Mouse (Mus musculus) mature B cell (primary cell): Measurements from ENCODE around the gene Galk2.

Experiments used
- in situ Hi-C: fragments of 300-500 bp; cut with MboI; formaldehyde crosslinking; loops from 2 replicates; pipeline ENCODE4 v1.14.3; 2019

Gene Galk2

GRCm38 (mm10) chr2:125858521-125859280, at the start of gene Galk2, which contains the start of gene Cops2:
Gene Galk2 (plus strand): TSS chr2:125859109.
Gene Cops2 (minus strand): TSS chr2:125859139.
- in situ Hi-C loops, result no loop called here

- in situ Hi-C loops, result no loop called here
Observed at GRCm38 (mm10) chr2:125809551-125809950, 49.4 kb upstream of the Galk2 start.

- in situ Hi-C loops, result no loop called here
Observed at GRCm38 (mm10) chr2:125811332-125811731, 47.6 kb upstream of the Galk2 start.

- in situ Hi-C loops, result no loop called here
Observed at GRCm38 (mm10) chr2:125813972-125814595, 44.8 kb upstream of the Galk2 start.

GRCm38 (mm10) chr2:125820397-125820796, 38.5 kb upstream of the Galk2 start:
- in situ Hi-C loops, result no loop called here

- in situ Hi-C loops, result no loop called here
Observed at GRCm38 (mm10) chr2:125826201-125826600, 32.7 kb upstream of the Galk2 start.

- in situ Hi-C loops, result no loop called here
Observed at GRCm38 (mm10) chr2:125827898-125828297, 31.0 kb upstream of the Galk2 start.

- in situ Hi-C loops, result no loop called here
Observed at GRCm38 (mm10) chr2:125829924-125830323, 29.0 kb upstream of the Galk2 start.

- in situ Hi-C loops, result no loop called here
Observed at GRCm38 (mm10) chr2:125838091-125838490, 20.8 kb upstream of the Galk2 start.

- in situ Hi-C loops, result no loop called here
Observed at GRCm38 (mm10) chr2:125838708-125839284, 20.1 kb upstream of the Galk2 start.

GRCm38 (mm10) chr2:125851237-125851636, 7.7 kb upstream of the Galk2 start:
- in situ Hi-C loops, result no loop called here

GRCm38 (mm10) chr2:125857707-125858106, 1.2 kb upstream of the Galk2 start:
- in situ Hi-C loops, result no loop called here

- in situ Hi-C loops, result no loop called here
Observed at GRCm38 (mm10) chr2:125863799-125864198, 4.9 kb downstream of the Galk2 start.

GRCm38 (mm10) chr2:125864551-125864950, 5.6 kb downstream of the Galk2 start:
- in situ Hi-C loops, result no loop called here

GRCm38 (mm10) chr2:125865585-125865984, 6.7 kb downstream of the Galk2 start:
- in situ Hi-C loops, result no loop called here

- in situ Hi-C loops, result no loop called here
Observed at GRCm38 (mm10) chr2:125866058-125866740, 7.3 kb downstream of the Galk2 start.

- in situ Hi-C loops, result no loop called here
Observed at GRCm38 (mm10) chr2:125868301-125868700, 9.4 kb downstream of the Galk2 start.

GRCm38 (mm10) chr2:125870159-125870558, 11.2 kb downstream of the Galk2 start:
- in situ Hi-C loops, result no loop called here

GRCm38 (mm10) chr2:125885891-125886576, 27.1 kb downstream of the Galk2 start:
- in situ Hi-C loops, result no loop called here

GRCm38 (mm10) chr2:125893096-125893495, 34.2 kb downstream of the Galk2 start:
- in situ Hi-C loops, result no loop called here

GRCm38 (mm10) chr2:125895099-125895498, 36.2 kb downstream of the Galk2 start:
- in situ Hi-C loops, result no loop called here

- in situ Hi-C loops, result no loop called here
Observed at GRCm38 (mm10) chr2:125896355-125896754, 37.4 kb downstream of the Galk2 start.
